Mouse (Mus musculus) limb, embryonic 13.5 days (tissue): ENCODE results near the gene Fbxl17. TPM values are rescaled to one million over a fixed set of nuclear protein-coding genes. Genes with fewer than 3 reads are reported as not detected.

Experiments
- ATAC-seq: fragments of 200-750 bp; cut with Nextera tagmentation; 2 replicates; pipeline ENCODE4 v1.8.0; 2017; ENCODE audit warnings: low read depth, moderate number of reproducible peaks, moderate TSS enrichment; ENCODE audit not compliant: low FRiP score
- H3K27ac ChIP-seq: fragments of 300-500 bp; sonication (generic); 2 replicates; pipeline ENCODE4 v1.5.1; 2015; ENCODE audit warnings: inconsistent platforms, mild to moderate bottlenecking, moderate library complexity
- H3K27me3 ChIP-seq: fragments of 300-500 bp; sonication (generic); 2 replicates; pipeline ENCODE4 v1.6.1; 2015; ENCODE audit warnings: mild to moderate bottlenecking, inconsistent platforms
- H3K36me3 ChIP-seq: fragments of 300-500 bp; sonication (generic); 2 replicates; pipeline ENCODE4 v1.6.1; 2015; ENCODE audit warnings: inconsistent platforms, mild to moderate bottlenecking, moderate library complexity
- H3K4me1 ChIP-seq: fragments of 300-500 bp; sonication (generic); 2 replicates; pipeline ENCODE4 v1.6.1; 2015; ENCODE audit warnings: inconsistent platforms
- H3K4me2 ChIP-seq: fragments of 300-500 bp; sonication (generic); replicated peaks from 2 replicates; pipeline ENCODE4 v1.6.1; 2015; ENCODE audit warnings: inconsistent platforms, mild to moderate bottlenecking, moderate library complexity
- H3K4me3 ChIP-seq: fragments of 300-500 bp; sonication (generic); 2 replicates; pipeline ENCODE4 v1.5.1; 2015; ENCODE audit warnings: moderate library complexity, mild to moderate bottlenecking, inconsistent platforms
- H3K9ac ChIP-seq: fragments of 300-500 bp; sonication (generic); 2 replicates; pipeline ENCODE4 v1.6.1; 2015; ENCODE audit warnings: mild to moderate bottlenecking, inconsistent platforms
- H3K9me3 ChIP-seq: fragments of 300-500 bp; sonication (generic); 2 replicates; pipeline ENCODE4 v1.6.1; 2016; ENCODE audit warnings: inconsistent platforms
- WGBS: fragments of 180-500 bp; shearing (Covaris S2); methylation state at CpG from one replicate; pipeline ENCODE4 v1.1.7; 2015; 5-methylcytosine and 5-hydroxymethylcytosine counted together
- polyA plus RNA-seq: library from polyadenylated mRNA; unstranded; fragments of >200 nt; fragmentation: Nextera tagmentation; extraction: Ambion mirVana; gene quantifications from 2 replicates; pipeline ENCODE4 v1.2.1, GENCODE M21; 2015

Gene Fbxl17
- polyA plus RNA-seq, 1 experiment from 2014 or later = 8.1 TPM

DNA sequence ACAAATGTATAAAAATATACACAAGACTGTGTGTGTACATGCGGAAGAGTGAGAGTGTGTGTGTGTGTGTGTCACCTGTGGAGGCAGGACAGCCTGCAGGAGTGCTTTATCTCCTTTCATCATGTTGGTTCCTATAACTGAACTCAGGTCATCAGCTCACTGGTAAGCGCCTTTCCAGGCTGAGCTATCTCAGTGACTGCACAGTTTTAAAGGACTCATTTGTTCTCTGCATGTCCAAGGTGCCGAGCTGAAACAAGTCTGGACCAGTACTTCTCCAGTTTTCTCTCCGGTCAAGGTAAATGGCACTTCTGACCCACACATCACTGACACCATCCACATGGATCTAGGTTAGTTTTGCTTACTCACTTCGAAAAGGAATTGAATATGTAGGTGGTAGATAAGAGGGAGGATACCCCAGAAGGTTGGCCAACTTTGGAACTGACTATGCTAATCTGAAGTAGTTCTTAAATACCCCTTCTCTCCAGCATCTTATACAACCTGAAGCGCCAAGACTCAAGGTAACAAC, 2.5 kb downstream of the Fbxl17 start:
- H3K27ac ChIP-seq = no peak overlapping the region
- H3K9me3 ChIP-seq = no peaks in the 10 kb centered on the region
- no peak for ATAC-seq
- no peak overlapping the region for H3K9ac ChIP-seq
- H3K4me1 ChIP-seq = peaks cover 60% of the 10 kb centered on the region
- peak overlapping the region; percentile 81 for H3K4me2 ChIP-seq
- peak overlapping the region; percentile 83 for H3K4me3 ChIP-seq
- WGBS = 81% methylated on average over 6 of the region's 6 CpGs
- H3K36me3 ChIP-seq = no peaks in the 10 kb centered on the region; the same call in 1 of the 2 replicates
- no peaks in the 10 kb centered on the region for H3K27me3 ChIP-seq

DNA sequence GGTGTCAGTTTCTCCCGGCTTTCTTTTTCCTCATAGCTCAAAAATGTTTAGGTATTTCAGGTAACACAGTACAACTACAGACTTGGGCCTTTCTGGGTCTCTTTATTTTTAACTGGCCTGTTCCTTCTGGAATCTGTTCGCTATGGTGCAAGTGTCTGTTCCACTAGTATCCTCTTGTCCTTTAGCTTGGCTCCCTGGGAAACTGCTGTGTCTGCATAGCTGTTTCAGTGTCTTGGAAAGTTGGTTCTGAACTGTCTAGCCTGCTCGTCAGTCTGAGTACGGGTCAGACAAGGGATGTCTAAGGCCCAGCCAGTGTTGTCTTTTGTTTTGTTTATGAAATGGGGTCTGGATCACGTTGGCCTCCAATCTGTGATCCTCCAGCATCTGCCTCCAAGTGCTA, 3.7 kb downstream of the Fbxl17 start:
- Histone ChIP-seq H3K4me2 (peak overlapping the region; percentile 23), H3K9ac (no peak overlapping the region), H3K27ac (no peak overlapping the region), H3K9me3 (no peaks in the 10 kb centered on the region), H3K27me3 (no peaks in the 10 kb centered on the region), H3K4me1 (peaks cover 66% of the 10 kb centered on the region), H3K36me3 (no peaks in the 10 kb centered on the region), H3K4me3 (no peak overlapping the region)
- 51% methylated on average over 5 of the region's 5 CpGs for WGBS
- no peak for ATAC-seq

DNA sequence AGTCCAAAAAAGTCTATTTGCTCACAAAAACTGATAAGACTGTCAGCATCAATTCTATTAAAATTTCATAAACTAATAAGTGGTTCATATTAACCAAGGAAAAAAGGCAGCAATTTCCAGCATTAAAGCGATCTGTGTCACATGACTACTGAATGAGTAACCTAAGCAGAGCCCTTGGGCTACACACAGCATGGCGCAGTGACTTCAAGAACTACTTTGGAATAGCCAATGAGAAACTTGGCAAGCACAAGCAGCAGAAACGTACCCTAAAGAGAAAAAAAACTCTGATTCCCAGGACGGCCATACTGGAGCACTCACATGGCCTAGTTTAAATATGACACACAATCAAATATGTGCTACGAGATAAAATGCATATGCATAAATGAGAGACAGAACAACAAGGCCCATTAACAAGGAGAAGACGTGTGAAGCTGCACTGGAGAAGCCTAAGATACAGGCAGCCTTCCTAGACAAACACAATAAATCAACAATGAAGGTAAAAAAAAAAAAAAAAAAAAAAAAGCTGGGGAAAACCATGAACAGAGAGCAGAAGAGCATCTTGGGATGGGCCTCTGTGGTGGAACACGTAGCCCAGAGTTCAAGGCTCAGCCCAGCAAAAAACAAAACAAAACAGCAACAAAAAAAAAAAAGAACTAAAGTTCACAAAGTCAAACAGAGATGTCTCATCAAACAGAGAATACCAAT, 5.8 kb downstream of the Fbxl17 start:
- Histone ChIP-seq H3K9ac (no peak overlapping the region), H3K36me3 (peaks cover 6% of the 10 kb centered on the region), H3K4me2 (no peak overlapping the region), H3K4me3 (no peak overlapping the region), H3K9me3 (no peaks in the 10 kb centered on the region), H3K27me3 (no peaks in the 10 kb centered on the region), H3K27ac (0 out of 2 replicates have a peak overlapping the region, but pooled peaks have one; percentile 0), H3K4me1 (peaks cover 76% of the 10 kb centered on the region)
- WGBS = 48% methylated on average over 7 of the region's 7 CpGs
- no peak for ATAC-seq

DNA sequence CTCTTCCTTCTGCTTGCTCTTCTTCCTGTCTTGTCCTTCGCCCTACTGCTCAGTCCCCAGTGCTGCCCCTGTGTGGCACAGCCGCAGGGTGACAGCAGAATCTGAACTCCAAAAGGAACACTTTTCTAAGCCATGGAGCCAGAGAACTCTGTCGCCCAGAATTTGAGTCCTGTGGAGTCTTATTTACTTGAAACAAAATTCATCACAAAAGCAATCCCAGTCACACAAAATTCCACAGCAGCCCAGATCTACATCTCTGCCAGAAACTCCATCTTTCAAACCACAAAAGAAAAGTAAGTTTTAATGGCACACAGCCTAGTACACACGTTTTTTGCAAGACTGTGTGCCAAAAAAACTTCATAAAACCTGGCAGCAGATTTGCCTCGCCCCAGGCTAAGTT, 6.5 kb downstream of the Fbxl17 start:
- Histone ChIP-seq H3K27me3 (no peaks in the 10 kb centered on the region), H3K27ac (peak overlapping the region; percentile 67), H3K36me3 (peaks cover 13% of the 10 kb centered on the region), H3K9me3 (no peaks in the 10 kb centered on the region), H3K4me1 (peaks cover 72% of the 10 kb centered on the region), H3K4me2 (peak overlapping the region; percentile 45), H3K9ac (no peak overlapping the region), H3K4me3 (no peak overlapping the region)
- WGBS = 25% methylated on average over 5 of the region's 5 CpGs
- peak; percentile 68; the same call in 1 of the 2 replicates for ATAC-seq

DNA sequence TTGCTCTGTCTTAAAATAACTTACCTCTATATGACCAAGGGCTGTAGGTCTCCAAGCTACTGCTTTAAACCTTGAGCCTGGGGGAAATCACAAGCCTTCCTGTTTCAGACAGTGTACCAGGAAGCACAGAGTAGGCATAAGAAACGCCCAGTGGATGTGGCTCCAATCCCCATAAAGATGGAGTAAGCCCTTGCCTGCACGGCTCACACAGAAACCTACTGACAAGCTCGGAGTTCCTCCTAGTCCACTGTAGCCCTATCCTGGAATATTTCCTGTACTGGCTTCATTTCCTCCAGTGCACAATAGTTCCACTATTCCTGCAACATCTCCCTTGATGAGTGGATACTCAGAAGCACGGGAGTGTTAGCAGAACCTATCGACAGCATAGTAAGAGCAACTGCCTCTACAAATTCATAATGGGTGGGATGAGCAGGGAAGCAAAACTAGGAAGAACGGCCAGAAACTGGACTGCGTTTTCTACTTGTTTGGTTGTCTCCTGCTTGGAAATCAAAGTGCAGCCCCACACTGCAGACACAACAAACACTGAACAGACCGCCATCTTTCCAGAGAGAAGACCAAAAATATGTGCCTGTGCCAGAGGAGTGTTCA, 7.0 kb downstream of the Fbxl17 start:
- ATAC-seq = peak; percentile 4; the same call in 1 of the 2 replicates
- Histone ChIP-seq H3K9ac (no peak overlapping the region), H3K9me3 (no peaks in the 10 kb centered on the region), H3K27ac (peak overlapping the region; percentile 67), H3K4me2 (peak overlapping the region; percentile 45), H3K27me3 (no peaks in the 10 kb centered on the region), H3K36me3 (peaks cover 16% of the 10 kb centered on the region), H3K4me1 (peaks cover 67% of the 10 kb centered on the region), H3K4me3 (no peak overlapping the region)
- 70% methylated on average over 8 of the region's 8 CpGs for WGBS

DNA sequence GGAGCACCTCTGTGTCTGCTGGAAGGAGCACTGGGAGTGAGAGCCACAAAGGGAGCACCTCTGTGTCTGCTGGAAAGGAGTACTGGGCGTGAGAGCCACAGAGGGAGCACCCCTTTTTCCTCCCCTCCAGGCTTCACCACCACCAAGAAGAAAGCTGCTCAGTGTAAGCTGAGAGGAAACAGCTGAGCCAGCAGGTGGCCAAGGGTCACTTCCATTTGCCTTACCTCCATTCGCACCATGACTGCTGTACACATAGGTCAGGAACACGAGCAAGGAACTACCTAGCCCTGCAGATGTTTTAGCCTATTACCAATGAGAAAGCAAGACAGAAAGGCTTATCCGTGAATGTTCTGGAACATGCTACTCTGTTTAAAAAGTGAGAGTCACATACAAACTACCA, 10.3 kb downstream of the Fbxl17 start:
- ATAC-seq = no peak; the same call in 1 of the 2 replicates
- WGBS = 63% methylated on average over 4 of the region's 4 CpGs

DNA sequence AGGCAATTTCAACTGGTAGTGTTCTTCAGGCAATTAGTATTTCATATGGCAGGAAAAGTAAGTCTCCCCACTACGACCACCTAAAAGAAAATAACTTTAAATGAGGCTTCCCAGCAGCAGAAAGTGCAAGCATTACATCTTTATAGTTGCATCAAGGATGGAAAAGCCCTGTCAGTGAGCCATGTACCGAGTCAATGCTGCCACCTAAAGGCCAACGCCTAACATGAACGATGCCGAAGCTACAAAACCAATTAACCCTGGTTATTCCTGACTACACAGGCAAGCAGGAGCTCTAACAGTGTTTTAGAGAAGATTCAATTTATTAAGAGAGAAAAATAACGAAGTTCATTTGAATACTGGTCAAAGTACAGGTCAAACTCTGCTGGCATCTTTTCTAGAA, 32.0 kb downstream of the Fbxl17 start:
- Histone ChIP-seq H3K9me3 (no peaks in the 10 kb centered on the region), H3K27me3 (no peaks in the 10 kb centered on the region), H3K4me3 (no peak overlapping the region), H3K9ac (no peak overlapping the region), H3K4me2 (no peak overlapping the region), H3K4me1 (no peaks in the 10 kb centered on the region), H3K27ac (no peak overlapping the region), H3K36me3 (peaks cover 5% of the 10 kb centered on the region; the same call in 1 of the 2 replicates)
- no peak for ATAC-seq
- WGBS = 6% methylated on average over 6 of the region's 6 CpGs

More for the DNA sequence above, 10.3 kb downstream of the Fbxl17 start:
- Histone ChIP-seq H3K27ac (no peak overlapping the region), H3K27me3 (no peaks in the 10 kb centered on the region), H3K4me3 (no peak overlapping the region), H3K4me1 (peaks cover 41% of the 10 kb centered on the region), H3K9ac (no peak overlapping the region), H3K36me3 (peaks cover 32% of the 10 kb centered on the region), H3K4me2 (no peak overlapping the region), H3K9me3 (no peaks in the 10 kb centered on the region)

DNA sequence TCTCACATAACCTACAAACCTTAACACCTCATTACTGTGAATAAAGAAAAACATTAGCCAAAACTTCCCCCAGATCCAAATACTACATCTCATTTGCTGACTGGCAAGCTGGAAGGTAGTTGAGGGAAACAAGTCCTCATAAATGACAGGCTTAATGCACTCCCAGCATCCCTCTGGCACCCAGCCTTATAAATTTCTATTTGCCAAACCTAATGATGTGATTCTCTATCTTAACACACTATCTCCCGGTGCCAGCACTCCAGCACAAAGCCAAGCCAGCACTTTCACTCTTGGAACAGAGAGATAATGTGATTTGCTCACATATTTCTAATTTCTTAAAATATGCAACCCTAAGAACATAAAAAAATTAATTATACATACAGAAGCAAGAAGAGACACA, 34.6 kb downstream of the Fbxl17 start:
- no peaks in the 10 kb centered on the region for H3K27me3 ChIP-seq
- no peak overlapping the region for H3K9ac ChIP-seq
- H3K27ac ChIP-seq = no peak overlapping the region
- no peaks in the 10 kb centered on the region for H3K4me1 ChIP-seq
- no peak for ATAC-seq
- no peaks in the 10 kb centered on the region for H3K9me3 ChIP-seq
- no peak overlapping the region for H3K4me2 ChIP-seq
- no peak overlapping the region for H3K4me3 ChIP-seq
- H3K36me3 ChIP-seq = peaks cover 5% of the 10 kb centered on the region; the same call in 1 of the 2 replicates
- WGBS = 66% methylated on average over 1 of the region's 1 CpGs

DNA sequence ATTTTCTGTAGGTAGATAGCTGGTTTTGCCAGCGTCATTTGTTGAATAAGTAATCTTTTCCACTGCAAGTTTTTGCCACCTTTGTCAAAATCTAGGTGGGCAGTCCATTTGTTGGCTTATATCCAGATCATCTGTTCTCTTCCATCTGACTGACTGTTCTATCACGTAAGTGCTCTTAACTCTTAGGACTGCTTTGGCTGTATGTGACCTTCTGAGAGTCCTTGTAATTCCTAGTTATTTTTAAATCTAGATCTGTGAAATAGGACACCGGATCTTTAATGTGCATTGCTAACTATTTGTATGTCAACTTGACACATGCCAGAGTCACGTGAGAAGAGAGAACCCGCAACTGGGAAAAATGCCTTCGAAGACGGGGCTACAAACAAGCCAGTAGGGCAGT, 37.3 kb downstream of the Fbxl17 start:
- Histone ChIP-seq H3K9me3 (no peaks in the 10 kb centered on the region), H3K36me3 (peaks cover 4% of the 10 kb centered on the region; the same call in 1 of the 2 replicates), H3K4me1 (no peaks in the 10 kb centered on the region), H3K9ac (no peak overlapping the region), H3K4me2 (no peak overlapping the region), H3K4me3 (no peak overlapping the region), H3K27me3 (no peaks in the 10 kb centered on the region), H3K27ac (no peak overlapping the region)
- 75% methylated on average over 7 of the region's 7 CpGs for WGBS
- ATAC-seq = no peak

DNA sequence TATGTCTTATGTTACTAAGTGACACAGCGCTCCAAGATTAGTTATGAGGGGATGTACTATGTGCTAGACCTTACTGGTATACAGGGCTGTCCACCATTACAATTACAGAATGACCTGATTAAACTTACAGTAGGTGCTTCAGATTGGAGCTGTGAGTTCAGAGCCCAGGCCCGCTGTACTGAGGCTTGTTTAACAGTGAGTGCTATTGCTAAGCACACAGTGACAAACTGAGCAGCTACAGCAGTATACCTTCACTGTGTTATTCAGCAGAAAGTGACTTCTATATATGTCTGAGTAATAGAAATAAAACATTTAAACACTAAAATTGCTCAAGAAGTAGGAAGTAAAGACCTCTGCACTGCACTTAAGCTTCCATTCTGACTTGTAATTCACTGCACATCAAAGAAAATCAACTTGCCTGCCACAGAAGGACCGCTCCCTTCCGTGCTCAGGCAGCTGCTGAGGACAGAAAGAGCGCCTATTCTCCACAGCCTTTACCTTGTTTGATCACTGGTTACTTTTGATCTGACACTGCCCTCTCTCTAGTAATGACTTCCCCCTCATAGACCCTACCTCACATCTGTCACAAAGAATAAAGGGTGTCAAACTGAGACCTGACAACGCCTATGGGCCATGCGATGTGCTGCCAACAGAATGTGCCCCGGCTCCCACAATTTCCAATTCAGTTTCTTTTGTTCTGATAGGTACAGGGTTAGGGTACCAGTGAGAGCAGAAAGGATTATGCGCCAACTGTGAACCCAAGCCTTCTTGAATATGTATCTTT, 39.9 kb downstream of the Fbxl17 start:
- Histone ChIP-seq H3K36me3 (peaks cover 8% of the 10 kb centered on the region), H3K9ac (no peak overlapping the region), H3K4me3 (no peak overlapping the region), H3K4me2 (no peak overlapping the region), H3K27me3 (no peaks in the 10 kb centered on the region), H3K4me1 (no peaks in the 10 kb centered on the region), H3K27ac (no peak overlapping the region), H3K9me3 (no peaks in the 10 kb centered on the region)
- 67% methylated on average over 9 of the region's 9 CpGs for WGBS
- no peak for ATAC-seq

DNA sequence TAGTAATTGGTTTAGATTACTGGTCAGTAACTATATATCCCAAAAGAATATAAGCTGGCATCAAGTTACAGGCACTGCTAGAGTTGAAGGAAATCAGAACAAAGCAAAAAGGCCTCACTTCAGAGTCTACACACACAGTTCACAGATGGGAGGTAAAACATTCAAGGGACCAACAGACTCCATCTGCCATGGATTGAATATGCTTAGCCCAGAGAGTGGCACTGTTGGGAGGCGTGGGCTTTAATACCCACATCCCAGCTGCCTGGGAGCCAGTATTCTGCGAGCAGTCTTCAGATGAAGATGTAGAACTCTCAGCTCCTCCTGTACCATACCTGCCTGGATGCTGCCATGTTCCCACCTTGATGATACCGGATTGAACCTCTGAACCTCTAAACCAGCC, 41.8 kb downstream of the Fbxl17 start:
- H3K9me3 ChIP-seq = no peaks in the 10 kb centered on the region
- H3K4me1 ChIP-seq = no peaks in the 10 kb centered on the region
- whole genome bisulfite sequencing = 94% methylated on average over 3 of the region's 3 CpGs

More for the DNA sequence above, 41.8 kb downstream of the Fbxl17 start:
- ATAC-seq = no peak
- H3K4me2 ChIP-seq = no peak overlapping the region
- no peaks in the 10 kb centered on the region for H3K27me3 ChIP-seq
- no peak overlapping the region for H3K27ac ChIP-seq
- H3K9ac ChIP-seq = no peak overlapping the region
- no peak overlapping the region for H3K4me3 ChIP-seq
- peaks cover 8% of the 10 kb centered on the region for H3K36me3 ChIP-seq
